Mouse (Mus musculus) forebrain, embryonic 11.5 days (tissue): Measurements from ENCODE around the gene Fancg. TPM values are rescaled to one million over a fixed set of nuclear protein-coding genes. Genes with fewer than 3 reads are reported as not detected.

ENCODE experiments used
- ATAC-seq: fragments of 200-750 bp; cut with Nextera tagmentation; replicated peaks from 2 replicates; pipeline ENCODE4 v1.8.0; 2017; ENCODE audit warnings: moderate TSS enrichment; ENCODE audit not compliant: low FRiP score
- DNase-seq: peaks from one replicate; pipeline ENCODE4 v3.0.0-alpha.2; 2017; ENCODE audit warnings: low spot score
- H3K27ac ChIP-seq: fragments of 300-500 bp; sonication (generic); 2 replicates; pipeline ENCODE4 v1.5.1; 2014; ENCODE audit warnings: low read depth, low read length
- H3K27me3 ChIP-seq: fragments of 300-500 bp; sonication (generic); 2 replicates; pipeline ENCODE4 v1.6.1; 2014; ENCODE audit warnings: mild to moderate bottlenecking, low read length, mixed read lengths; ENCODE audit not compliant: control insufficient read depth, insufficient read depth
- H3K36me3 ChIP-seq: fragments of 300-500 bp; sonication (generic); 2 replicates; pipeline ENCODE4 v1.6.1; 2014; ENCODE audit warnings: mild to moderate bottlenecking, low read length, moderate library complexity, mixed read lengths; ENCODE audit not compliant: control insufficient read depth, insufficient read depth
- H3K4me1 ChIP-seq: fragments of 300-500 bp; sonication (generic); replicated peaks from 2 replicates; pipeline ENCODE4 v1.6.1; 2014; ENCODE audit warnings: low read length, mixed read lengths; ENCODE audit not compliant: control insufficient read depth, insufficient read depth
- H3K4me2 ChIP-seq: fragments of 300-500 bp; sonication (generic); 2 replicates; pipeline ENCODE4 v1.6.1; 2014; ENCODE audit warnings: low read depth, mild to moderate bottlenecking, low read length, moderate library complexity, mixed read lengths; ENCODE audit not compliant: severe bottlenecking
- H3K4me3 ChIP-seq: fragments of 300-500 bp; sonication (generic); 2 replicates; pipeline ENCODE4 v1.5.1; 2014; ENCODE audit warnings: low read depth, low read length
- H3K9ac ChIP-seq: fragments of 300-500 bp; sonication (generic); 2 replicates; pipeline ENCODE4 v1.6.1; 2014; ENCODE audit warnings: low read length
- H3K9me3 ChIP-seq: fragments of 300-500 bp; sonication (generic); 2 replicates; pipeline ENCODE4 v1.6.1; 2016; ENCODE audit warnings: low read length, mixed read lengths; ENCODE audit not compliant: control insufficient read depth
- WGBS: fragments of 180-500 bp; shearing (Covaris S2); extraction: QIAGEN DNeasy Blood & Tissue Kit; methylation state at CpG from one replicate; pipeline ENCODE4 v1.1.7; 2014; 5-methylcytosine and 5-hydroxymethylcytosine counted together
- polyA plus RNA-seq: library from polyadenylated mRNA; unstranded; fragments of >200 nt; fragmentation: Nextera tagmentation; extraction: Ambion mirVana; gene quantifications from 2 replicates; pipeline ENCODE4 v1.2.1, GENCODE M21; 2014

Fancg gene
- polyA plus RNA-seq, 1 experiment from 2014 or later = 24.7 TPM

- H3K27ac ChIP-seq = no peak overlapping the region
- WGBS = 13% methylated on average over 12 of the region's 12 CpGs
- no peak overlapping the region for H3K4me3 ChIP-seq
- DNase-seq = peak; percentile 66
- H3K9ac ChIP-seq = no peak overlapping the region
- no peaks in the 10 kb centered on the region for H3K4me1 ChIP-seq
- ATAC-seq = 0 out of 2 replicates have a peak, but pooled peaks have one; percentile 15
- no peaks in the 10 kb centered on the region for H3K36me3 ChIP-seq
- no peaks in the 10 kb centered on the region for H3K9me3 ChIP-seq
- H3K27me3 ChIP-seq = no peaks in the 10 kb centered on the region
- H3K4me2 ChIP-seq = peak overlapping the region; percentile 26; the same call in 1 of the 2 replicates
Observed at GRCm38 (mm10) chr4:42965039-42965719, 45.1 kb downstream of the Fancg start.

- Histone ChIP-seq H3K4me3 (no peak overlapping the region), H3K9me3 (no peaks in the 10 kb centered on the region), H3K9ac (no peak overlapping the region), H3K4me2 (no peak overlapping the region), H3K4me1 (no peaks in the 10 kb centered on the region), H3K27me3 (no peaks in the 10 kb centered on the region), H3K27ac (no peak overlapping the region), H3K36me3 (no peaks in the 10 kb centered on the region)
- 100% methylated on average over 2 of the region's 2 CpGs for WGBS
- DNase-seq (no peak), ATAC-seq (no peak)
Observed at GRCm38 (mm10) chr4:42963480-42963879, 46.8 kb downstream of the Fancg start.

- no peaks in the 10 kb centered on the region for H3K27me3 ChIP-seq
- no peak overlapping the region for H3K4me3 ChIP-seq
- ATAC-seq = no peak
- H3K36me3 ChIP-seq = no peaks in the 10 kb centered on the region; the same call in 1 of the 2 replicates
- no peaks in the 10 kb centered on the region for H3K4me1 ChIP-seq
- 33% methylated on average over 4 of the region's 4 CpGs for WGBS
- peak; percentile 74 for DNase-seq
- no peak overlapping the region for H3K9ac ChIP-seq
- no peak overlapping the region for H3K4me2 ChIP-seq
- H3K27ac ChIP-seq = no peak overlapping the region
- H3K9me3 ChIP-seq = no peaks in the 10 kb centered on the region
Observed at GRCm38 (mm10) chr4:42961592-42961991, 48.7 kb downstream of the Fancg start.

GRCm38 (mm10) chr4:42959382-42959781, 50.9 kb downstream of the Fancg start:
- no peak overlapping the region for H3K4me3 ChIP-seq

GRCm38 (mm10) chr4:42958942-42959341, 51.4 kb downstream of the Fancg start:
- no peak overlapping the region for H3K4me3 ChIP-seq
- no peak for DNase-seq
- no peak overlapping the region for H3K27ac ChIP-seq
- no peak for ATAC-seq
- no peak overlapping the region for H3K9ac ChIP-seq
- no peak overlapping the region for H3K4me2 ChIP-seq
- WGBS = 74% methylated on average over 8 of the region's 8 CpGs
- no peaks in the 10 kb centered on the region for H3K9me3 ChIP-seq
- H3K4me1 ChIP-seq = peaks cover 1% of the 10 kb centered on the region; the same call in 1 of the 2 replicates
- H3K27me3 ChIP-seq = no peaks in the 10 kb centered on the region
- no peaks in the 10 kb centered on the region; the same call in 1 of the 2 replicates for H3K36me3 ChIP-seq

More at GRCm38 (mm10) chr4:42959382-42959781, 50.9 kb downstream of the Fancg start:
- Histone ChIP-seq H3K9ac (no peak overlapping the region), H3K27me3 (no peaks in the 10 kb centered on the region), H3K36me3 (no peaks in the 10 kb centered on the region; the same call in 1 of the 2 replicates), H3K9me3 (no peaks in the 10 kb centered on the region), H3K27ac (no peak overlapping the region), H3K4me1 (no peaks in the 10 kb centered on the region), H3K4me2 (no peak overlapping the region)
- WGBS = 60% methylated on average over 4 of the region's 4 CpGs
- no peak for DNase-seq
- no peak for ATAC-seq

GRCm38 (mm10) chr4:42957979-42958378, 52.3 kb downstream of the Fancg start:
- Histone ChIP-seq H3K9ac (no peak overlapping the region), H3K4me2 (no peak overlapping the region), H3K27me3 (no peaks in the 10 kb centered on the region), H3K4me3 (no peak overlapping the region), H3K4me1 (peaks cover 10% of the 10 kb centered on the region), H3K27ac (no peak overlapping the region), H3K9me3 (no peaks in the 10 kb centered on the region), H3K36me3 (no peaks in the 10 kb centered on the region; the same call in 1 of the 2 replicates)
- ATAC-seq (no peak), DNase-seq (no peak)
- WGBS = 91% methylated on average over 8 of the region's 8 CpGs

- 82% methylated on average over 11 of the region's 11 CpGs for WGBS
- Histone ChIP-seq H3K4me1 (peaks cover 15% of the 10 kb centered on the region), H3K9me3 (no peaks in the 10 kb centered on the region), H3K4me3 (no peak overlapping the region), H3K27ac (no peak overlapping the region), H3K9ac (no peak overlapping the region), H3K27me3 (no peaks in the 10 kb centered on the region), H3K4me2 (no peak overlapping the region), H3K36me3 (no peaks in the 10 kb centered on the region; the same call in 1 of the 2 replicates)
- DNase-seq (no peak), ATAC-seq (no peak)
Observed at GRCm38 (mm10) chr4:42957306-42957705, 53.0 kb downstream of the Fancg start.

- peaks cover 21% of the 10 kb centered on the region for H3K4me1 ChIP-seq
- DNase-seq (no peak), ATAC-seq (no peak)
- H3K9me3 ChIP-seq = no peaks in the 10 kb centered on the region
- no peaks in the 10 kb centered on the region for H3K27me3 ChIP-seq
- no peak overlapping the region for H3K27ac ChIP-seq
- H3K36me3 ChIP-seq = no peaks in the 10 kb centered on the region; the same call in 1 of the 2 replicates
- H3K4me2 ChIP-seq = no peak overlapping the region
- H3K9ac ChIP-seq = no peak overlapping the region
- H3K4me3 ChIP-seq = no peak overlapping the region
- 95% methylated on average over 17 of the region's 17 CpGs for WGBS
Observed at GRCm38 (mm10) chr4:42956581-42956980, 53.7 kb downstream of the Fancg start.

GRCm38 (mm10) chr4:42955200-42955599, 55.1 kb downstream of the Fancg start:
- Histone ChIP-seq H3K4me3 (no peak overlapping the region), H3K4me1 (peaks cover 28% of the 10 kb centered on the region), H3K9ac (no peak overlapping the region), H3K9me3 (no peaks in the 10 kb centered on the region), H3K27me3 (no peaks in the 10 kb centered on the region), H3K4me2 (no peak overlapping the region), H3K36me3 (no peaks in the 10 kb centered on the region; the same call in 1 of the 2 replicates), H3K27ac (no peak overlapping the region)
- WGBS = 95% methylated on average over 3 of the region's 3 CpGs
- DNase-seq = no peak
- ATAC-seq = no peak
